Mouse (Mus musculus) 416B (cell line): ENCODE measurements around the gene Acaa1a.

Experiments used
- DNase-seq: peaks from one replicate; pipeline ENCODE4 v3.0.0; 2011; ENCODE audit warnings: low read depth

Acaa1a gene

GRCm38 (mm10) chr9:119390214-119390613 lies 50.7 kb downstream of the Acaa1a start:
- no peak for DNase-seq

- peak; percentile 18 for DNase-seq
These were observed 55.3 kb downstream of the Acaa1a start for GRCm38 (mm10) chr9:119394808-119395207.
